10 mouse cellular contexts compared by ENCODE assay signal in the genomic region with DNA sequence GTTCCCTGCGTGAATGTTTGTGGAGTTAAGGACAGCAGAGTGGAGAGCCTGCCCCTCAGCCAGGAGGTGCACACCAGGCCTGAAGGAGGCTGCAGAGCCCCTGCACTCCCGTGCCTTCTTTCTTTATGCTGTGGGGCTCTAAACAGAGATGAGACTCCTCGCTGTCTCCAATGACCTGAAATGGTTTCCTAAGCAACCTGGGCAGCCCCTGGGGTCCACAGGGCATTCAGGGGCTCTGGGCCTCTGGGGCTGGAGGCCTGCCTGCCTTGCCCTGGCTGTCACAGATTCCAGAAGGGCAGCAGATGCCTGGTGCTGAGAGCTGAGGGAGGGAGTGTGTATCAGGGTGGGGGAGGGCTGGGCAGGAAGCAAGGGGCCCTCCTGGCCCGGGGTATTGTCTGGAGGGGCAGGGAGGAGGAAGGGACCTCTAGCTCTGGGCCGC. TPM values are rescaled to one million over a fixed set of nuclear protein-coding genes. Genes with fewer than 3 reads are reported as not detected.
DNase-seq lines count a peak whose midpoint lies in the region; ATAC-seq and TF ChIP-seq lines count a peak whose summit lies in the region.
"Had no signal": no experiment of that assay in that cellular context is flagged by ENCODE, and none has a peak within 500 bp of the region (broad histone marks: within the 10 kb centered on the region; RNA-seq: fewer than 3 reads in every experiment).

No protein-coding gene starts in this region.

- no peak for DNase-seq in heart, postnatal 0 days (ENCODE audit: low spot score)
- no peak for DNase-seq in heart, postnatal 36 days
- peak; percentile 68 for DNase-seq in embryo, embryonic 10 days (ENCODE audit: low spot score)
- DNase-seq in cerebellum, adult 9-11 months: no peak
- no peak for DNase-seq in adrenal gland, adult 18-20 months (ENCODE audit: low spot score in 2 of 2)
- DNase-seq in layer of hippocampus, postnatal 10 days (ENCODE audit: low spot score in 2 of 2): no peak
- DNase-seq: adrenal gland, postnatal 10 days had no signal

- 0 out of 2 replicates have a peak, but pooled peaks have one; percentile 17 for ATAC-seq in heart, postnatal 0 days (ENCODE audit: insufficient read depth, low read depth)
- ATAC-seq in embryonic facial prominence, embryonic 15.5 days (ENCODE audit: insufficient number of reproducible peaks, low FRiP score, low TSS enrichment, low read depth): peak; percentile 24; the same call in 1 of the 2 replicates
- peak; percentile 75; the same call in 1 of the 2 replicates for ATAC-seq in midbrain, embryonic 12.5 days (ENCODE audit: low FRiP score, low read depth)

- no peaks in the 10 kb centered on the region for H3K27me3 ChIP-seq in heart, postnatal 0 days (ENCODE audit: control insufficient read depth, insufficient read depth, low read length)
- H3K27me3 ChIP-seq in embryonic facial prominence, embryonic 15.5 days: no peaks in the 10 kb centered on the region
- H3K27me3 ChIP-seq in midbrain, embryonic 12.5 days: no peaks in the 10 kb centered on the region

- H3K4me1 ChIP-seq in heart, postnatal 0 days (ENCODE audit: control insufficient read depth, insufficient read depth): no peaks in the 10 kb centered on the region
- H3K4me1 ChIP-seq in embryonic facial prominence, embryonic 15.5 days: peaks cover 10% of the 10 kb centered on the region; the same call in 1 of the 2 replicates
- peaks cover 13% of the 10 kb centered on the region for H3K4me1 ChIP-seq in midbrain, embryonic 12.5 days

- H3K9me3 ChIP-seq in heart, postnatal 0 days (replicated peaks; ENCODE audit: control insufficient read depth, low read length): no peaks in the 10 kb centered on the region
- H3K9me3 ChIP-seq in embryonic facial prominence, embryonic 15.5 days (replicated peaks): no peaks in the 10 kb centered on the region
- no peaks in the 10 kb centered on the region for H3K9me3 ChIP-seq in midbrain, embryonic 12.5 days

- TF ChIP-seq CTCF in heart, postnatal 0 days (IDR thresholded peaks at IDR 0.05; ENCODE audit: low read depth): no peak

- H3K4me3 ChIP-seq in heart, postnatal 0 days (ENCODE audit: low read depth, low read length): no peak overlapping the region
- no peak overlapping the region for H3K4me3 ChIP-seq in embryonic facial prominence, embryonic 15.5 days (replicated peaks)
- no peak overlapping the region for H3K4me3 ChIP-seq in midbrain, embryonic 12.5 days

- 16% methylated on average over 5 of the region's 5 CpGs for WGBS in heart, postnatal 0 days
- 12% methylated on average over 5 of the region's 5 CpGs for WGBS in embryonic facial prominence, embryonic 15.5 days
- 5% methylated on average over 5 of the region's 5 CpGs for WGBS in midbrain, embryonic 12.5 days

- no peak overlapping the region; the same call in 1 of the 2 replicates for H3K27ac ChIP-seq in heart, postnatal 0 days (ENCODE audit: low read depth)
- no peak overlapping the region for H3K27ac ChIP-seq in embryonic facial prominence, embryonic 15.5 days (replicated peaks)
- peak overlapping the region; percentile 74 for H3K27ac ChIP-seq in midbrain, embryonic 12.5 days (replicated peaks)
- H3K27ac ChIP-seq: kidney, postnatal 0 days had no signal

- H3K4me2 ChIP-seq in heart, postnatal 0 days (ENCODE audit: low read depth, low read length): no peak overlapping the region
- no peak overlapping the region for H3K4me2 ChIP-seq in embryonic facial prominence, embryonic 15.5 days (replicated peaks)
- H3K4me2 ChIP-seq in midbrain, embryonic 12.5 days (replicated peaks): peak overlapping the region; percentile 10; the same call in 1 of the 2 replicates

- H3K9ac ChIP-seq in heart, postnatal 0 days (replicated peaks; ENCODE audit: low read depth, low read length): no peak overlapping the region
- no peak overlapping the region for H3K9ac ChIP-seq in embryonic facial prominence, embryonic 15.5 days
- H3K9ac ChIP-seq in midbrain, embryonic 12.5 days (replicated peaks): peak overlapping the region; percentile 41; the same call in 1 of the 2 replicates

- TF ChIP-seq EP300 in heart, postnatal 0 days (IDR thresholded peaks at IDR 0.05; ENCODE audit: low read depth): no peak

- H3K36me3 ChIP-seq in heart, postnatal 0 days (replicated peaks; ENCODE audit: control insufficient read depth, insufficient read depth, low read length): no peaks in the 10 kb centered on the region
- no peaks in the 10 kb centered on the region for H3K36me3 ChIP-seq in embryonic facial prominence, embryonic 15.5 days
- H3K36me3 ChIP-seq in midbrain, embryonic 12.5 days: no peaks in the 10 kb centered on the region

- intact Hi-C loops in heart, postnatal 36 days (cut with DNase I): no loop called here

RNA-seq across cellular contexts. Expression of a gene that starts 32.7 kb away (rescaled TPM):
- 6.8 and 14.5 TPM in 2 replicates for total RNA-seq in heart, postnatal 0 days (2014; rRNA removed; ENCODE audit: low replicate concordance)
- polyA plus RNA-seq in heart, postnatal 0 days (2015; fragmentation: Nextera tagmentation; extraction: Ambion mirVana): 5.3 and 5.5 TPM in 2 replicates
- 1 to 10 TPM; 2.5 to 3.4 TPM for total RNA-seq in heart, postnatal 36 days (2021)
- polyA plus RNA-seq in embryonic facial prominence, embryonic 15.5 days (2015; fragmentation: Nextera tagmentation; extraction: Ambion mirVana): 92.6 and 92.9 TPM in 2 replicates
- 90.6 and 100 TPM in 2 replicates for polyA plus RNA-seq in midbrain, embryonic 12.5 days (2016; fragmentation: Nextera tagmentation; extraction: Ambion mirVana)
- 10 to 100 TPM; 29.0 to 33.1 TPM for total RNA-seq in adrenal gland, adult 18-20 months (2021)
- total RNA-seq in layer of hippocampus, postnatal 10 days (2021): 10 to 100 TPM; 16.9 to 17.4 TPM

Comparison
In these comparisons a context has a peak if more than half of its experiments do, and no peak if none do; other contexts are left out.
1. ATAC-seq: peak in every context shown above with its lines; median percentile 75 in midbrain, embryonic 12.5 days; 24 in embryonic facial prominence, embryonic 15.5 days; 17 in heart, postnatal 0 days.